Mouse (Mus musculus): ENCODE data around the gene Sgms2.

DNA sequence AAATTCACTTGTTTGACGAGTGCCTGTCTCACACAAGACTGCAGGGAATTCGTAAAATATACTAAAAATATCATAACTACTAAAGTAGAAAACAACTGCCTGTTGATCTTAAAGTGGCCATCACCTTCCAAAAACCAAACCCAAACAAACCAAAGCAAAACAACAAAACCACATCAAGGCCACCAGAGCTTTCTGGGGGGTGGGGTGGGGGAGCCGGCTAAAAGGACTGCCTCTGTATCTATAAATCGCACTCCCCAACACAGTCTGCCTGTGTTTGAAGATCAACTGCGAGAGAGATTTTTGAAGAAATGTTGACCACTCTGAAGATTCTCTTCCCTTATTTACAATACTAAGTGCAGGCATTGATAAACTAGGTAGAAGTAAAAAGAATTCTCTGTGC, 133.0 kb downstream of the Sgms2 start:
- TF ChIP-seq FLI1 (IDR thresholded peaks at IDR 0.05; ENCODE audit: low read length): no peak
- no peak for TF ChIP-seq GATA1 (IDR thresholded peaks at IDR 0.05; ENCODE audit: borderline replicate concordance, low read length)
